Mouse (Mus musculus): ENCODE results near the gene Fgf6. TPM values are rescaled to one million over a fixed set of nuclear protein-coding genes. Genes with fewer than 3 reads are reported as not detected.

Gene Fgf6
- polyA plus RNA-seq, 3 experiments from 2014 or later: not detected

Other genes starting within 250 kb of the Fgf6 start
- gene Ndufa9, start 166.4 kb upstream of the Fgf6 start, polyA plus RNA-seq (2017; shearing (Covaris generic)): 100 to 1,000 TPM; 157 to 186 (median 185) TPM
- gene Akap3, start 162.5 kb upstream of the Fgf6 start, polyA plus RNA-seq (2017; shearing (Covaris generic)): not detected
- under 1 TPM in 2 of 3 experiments, not detected in 1; 0.21 to 0.71 TPM for gene Dyrk4, start 93.7 kb upstream of the Fgf6 start, polyA plus RNA-seq (2017; shearing (Covaris generic))
- 10 to 100 TPM in 1 of 3 experiments, 1 to 10 TPM in 2; 5.8 to 36.4 (median 6.2) TPM for gene Rad51ap1, start 76.0 kb upstream of the Fgf6 start, polyA plus RNA-seq (2017; shearing (Covaris generic))
- 10 to 100 TPM; 10.2 to 13.3 (median 13.1) TPM for gene D6Wsu163e, start 75.6 kb upstream of the Fgf6 start, polyA plus RNA-seq (2017; shearing (Covaris generic))
- gene Fgf23, start 57.3 kb downstream of the Fgf6 start, polyA plus RNA-seq (2017; shearing (Covaris generic)): under 1 TPM in 1 of 3 experiments, not detected in 2; 0.26 TPM
- 10 to 100 TPM in 1 of 3 experiments, 1 to 10 TPM in 2; 7.5 to 10.6 (median 8.8) TPM for gene Tigar, start 94.0 kb downstream of the Fgf6 start, polyA plus RNA-seq (2017; shearing (Covaris generic))
- 100 to 1,000 TPM; 622 to 765 (median 747) TPM for gene Ccnd2, start 136.6 kb downstream of the Fgf6 start, polyA plus RNA-seq (2017; shearing (Covaris generic))

Data from inflammation-experienced regulatory T-cells, adult 6 months (primary cell).